Mouse (Mus musculus) yolk sac, embryonic 10.5 days (tissue): ENCODE measurements around the gene Gm21094.
"Not testable (repeated sequence)": the region's sequence is repeated elsewhere in the genome, so short reads cannot be mapped to it uniquely, and the experiment has no call there.

Source experiments
- DNase-seq: peaks from one replicate; pipeline ENCODE4 v3.0.0-alpha.2; 2017; ENCODE audit warnings: low spot score

Gene Gm21094

GRCm38 (mm10) chrY:32620343-32620742 is at the start of gene Gm21094:
Gm21094 (minus strand) TSS chrY:32620443.
- not testable (repeated sequence) for DNase-seq
